Comparison of ENCODE assay signal across 7 mouse cellular contexts in genomic region chr2:50066968-50067315, GRCm38 (mm10). TPM values are rescaled to one million over a fixed set of nuclear protein-coding genes. Genes with fewer than 3 reads are reported as not detected.
DNase-seq lines count a peak whose midpoint lies in the region; ATAC-seq and TF ChIP-seq lines count a peak whose summit lies in the region.

No protein-coding gene starts in this region.

- WGBS in lung, embryonic 14.5 days, result 1% methylated on average over 9 of the region's 9 CpGs
- WGBS in forebrain, embryonic 12.5 days, result 2% methylated on average over 9 of the region's 9 CpGs
- WGBS in limb, embryonic 11.5 days, result 3% methylated on average over 9 of the region's 9 CpGs
- WGBS in olfactory bulb, adult 2 months, result 1% methylated on average over 9 of the region's 9 CpGs

- peak overlapping the region; percentile 64 for H3K4me3 ChIP-seq in lung, embryonic 14.5 days (ENCODE audit: low read depth, low read length)
- peak overlapping the region; percentile 71 for H3K4me3 ChIP-seq in forebrain, embryonic 12.5 days (replicated peaks)
- H3K4me3 ChIP-seq in limb, embryonic 11.5 days (ENCODE audit: low read depth, low read length), result peak overlapping the region; percentile 63
- peak overlapping the region; percentile 63 for H3K4me3 ChIP-seq in olfactory bulb, adult 2 months (ENCODE audit: insufficient read depth, low read depth, low read length)

- DNase-seq in lung, embryonic 14.5 days, result peak; percentile 24
- DNase-seq in lung, postnatal 4 days, result no peak
- no peak for DNase-seq in limb, embryonic 11.5 days (ENCODE audit: low spot score)
- no peak for DNase-seq in gastrocnemius, postnatal 4 days (ENCODE audit: low spot score in 2 of 2)

- TF ChIP-seq CTCF in lung, embryonic 14.5 days (IDR thresholded peaks at IDR 0.05; ENCODE audit: low read depth), result no peak
- no peak for TF ChIP-seq CTCF in olfactory bulb, adult 2 months (IDR thresholded peaks at IDR 0.05; ENCODE audit: insufficient read depth, low read depth, low read length)

- H3K9ac ChIP-seq in lung, embryonic 14.5 days, result peak overlapping the region; percentile 58
- peak overlapping the region; percentile 66 for H3K9ac ChIP-seq in forebrain, embryonic 12.5 days
- peak overlapping the region; percentile 38; the same call in 1 of the 2 replicates for H3K9ac ChIP-seq in limb, embryonic 11.5 days (ENCODE audit: low read length)

- H3K36me3 ChIP-seq in lung, embryonic 14.5 days (ENCODE audit: insufficient read depth), result no peaks in the 10 kb centered on the region
- no peaks in the 10 kb centered on the region for H3K36me3 ChIP-seq in forebrain, embryonic 12.5 days (replicated peaks)
- H3K36me3 ChIP-seq in limb, embryonic 11.5 days (ENCODE audit: control insufficient read depth, insufficient read depth, low read length), result no peaks in the 10 kb centered on the region

- 0 out of 2 replicates have a peak, but pooled peaks cover 8% of the 10 kb centered on the region for H3K27me3 ChIP-seq in lung, embryonic 14.5 days (ENCODE audit: insufficient read depth, low read length)
- H3K27me3 ChIP-seq in forebrain, embryonic 12.5 days, result peaks cover 9% of the 10 kb centered on the region; the same call in 1 of the 2 replicates
- H3K27me3 ChIP-seq in limb, embryonic 11.5 days (ENCODE audit: control insufficient read depth, insufficient read depth, low read length), result no peaks in the 10 kb centered on the region

- no peaks in the 10 kb centered on the region for H3K4me1 ChIP-seq in lung, embryonic 14.5 days (ENCODE audit: insufficient read depth)
- H3K4me1 ChIP-seq in forebrain, embryonic 12.5 days, result peaks cover 13% of the 10 kb centered on the region
- 0 out of 2 replicates have a peak, but pooled peaks cover 2% of the 10 kb centered on the region for H3K4me1 ChIP-seq in limb, embryonic 11.5 days (ENCODE audit: control insufficient read depth, insufficient read depth, low read length)
- peaks cover 12% of the 10 kb centered on the region for H3K4me1 ChIP-seq in olfactory bulb, adult 2 months (ENCODE audit: control insufficient read depth, insufficient read depth, low read length)

- H3K4me2 ChIP-seq in lung, embryonic 14.5 days, result peak overlapping the region; percentile 96
- H3K4me2 ChIP-seq in forebrain, embryonic 12.5 days, result peak overlapping the region; percentile 92
- peak overlapping the region; percentile 91 for H3K4me2 ChIP-seq in limb, embryonic 11.5 days (ENCODE audit: low read depth, severe bottlenecking)

- H3K9me3 ChIP-seq in lung, embryonic 14.5 days (ENCODE audit: low read depth, low read length), result no peaks in the 10 kb centered on the region
- H3K9me3 ChIP-seq in forebrain, embryonic 12.5 days, result no peaks in the 10 kb centered on the region
- no peaks in the 10 kb centered on the region for H3K9me3 ChIP-seq in limb, embryonic 11.5 days (ENCODE audit: control insufficient read depth, low read length)

- no peak for TF ChIP-seq POLR2A in olfactory bulb, adult 2 months (IDR thresholded peaks at IDR 0.05; ENCODE audit: insufficient read depth, low read depth, low read length)

- ATAC-seq in lung, embryonic 14.5 days (ENCODE audit: insufficient read depth), result no peak
- ATAC-seq in forebrain, embryonic 12.5 days (ENCODE audit: low FRiP score), result no peak
- no peak for ATAC-seq in limb, embryonic 11.5 days (ENCODE audit: insufficient number of reproducible peaks, low FRiP score, low TSS enrichment, low read depth)
- ATAC-seq in CD4-positive, CD25-positive, alpha-beta regulatory T cell, adult 4 months, result no peak

- no peak overlapping the region for H3K27ac ChIP-seq in lung, embryonic 14.5 days (ENCODE audit: low read depth)
- no peak overlapping the region for H3K27ac ChIP-seq in forebrain, embryonic 12.5 days
- H3K27ac ChIP-seq in limb, embryonic 11.5 days (replicated peaks; ENCODE audit: low read depth, low read length), result no peak overlapping the region
- H3K27ac ChIP-seq in olfactory bulb, adult 2 months (ENCODE audit: insufficient read depth, low read depth, low read length), result no peak overlapping the region

RNA-seq across cellular contexts. Expression of gene Lypd6, which starts 0.7 kb away (rescaled TPM):
- polyA plus RNA-seq in lung, embryonic 14.5 days (2014; fragmentation: Nextera tagmentation; extraction: Ambion mirVana), result 2.0 and 2.5 TPM in 2 replicates
- 8.2 and 9.6 TPM in 2 replicates for polyA plus RNA-seq in forebrain, embryonic 12.5 days (2016; fragmentation: Nextera tagmentation; extraction: Ambion mirVana)
- 7.4 and 7.6 TPM in 2 replicates for polyA plus RNA-seq in limb, embryonic 11.5 days (2014; fragmentation: Nextera tagmentation; extraction: Ambion mirVana)
- not detected in 2 replicates for polyA plus RNA-seq in olfactory bulb, adult 2 months (2012; ENCODE audit: insufficient read depth, insufficient read length, low replicate concordance, missing spikeins)
- total RNA-seq in gastrocnemius, postnatal 4 days (2021), result 1 to 10 TPM; 6.6 to 7.6 TPM
- not detected for polyA plus RNA-seq in CD4-positive, CD25-positive, alpha-beta regulatory T cell, adult 4 months (2017; shearing (Covaris generic))
